ENCODE assay signal across 19 mouse cellular contexts in genomic region chr12:73700544-73701069, GRCm38 (mm10).
DNase-seq lines count a peak whose midpoint lies in the region; ATAC-seq and TF ChIP-seq lines count a peak whose summit lies in the region.
"Had no signal": no experiment of that assay in that cellular context is flagged by ENCODE, and none has a peak within 500 bp of the region (broad histone marks: within the 10 kb centered on the region; RNA-seq: fewer than 3 reads in every experiment).

No protein-coding gene starts in this region.

- intact Hi-C loops in heart, postnatal 36 days (cut with DNase I) = loop anchor here (10.0 kb wide), 1 partner anchor 284 kb away; no protein-coding TSS in a partner anchor

- no peak for TF ChIP-seq POLR2A in myocyte (IDR thresholded peaks at IDR 0.05; ENCODE audit: insufficient read length, low read depth)

- no peak for ATAC-seq in midbrain, embryonic 15.5 days (replicated peaks)
- ATAC-seq: liver, postnatal 0 days; Patski had no signal

- H3K4me3 ChIP-seq in midbrain, embryonic 15.5 days = no peak overlapping the region
- H3K4me3 ChIP-seq in midbrain, embryonic 10.5 days = no peak overlapping the region
- no peak overlapping the region for H3K4me3 ChIP-seq in myocyte
- H3K4me3 ChIP-seq: embryonic facial prominence, embryonic 12.5 days; limb, embryonic 10.5 days had no signal

- no peak overlapping the region for H3K9ac ChIP-seq in midbrain, embryonic 15.5 days
- H3K9ac ChIP-seq: embryonic facial prominence, embryonic 12.5 days; liver, postnatal 0 days had no signal

- H3K4me1 ChIP-seq in midbrain, embryonic 15.5 days = peaks cover 17% of the 10 kb centered on the region
- H3K4me1 ChIP-seq in midbrain, embryonic 10.5 days = no peaks in the 10 kb centered on the region
- H3K4me1 ChIP-seq: embryonic facial prominence, embryonic 12.5 days had no signal

- H3K27me3 ChIP-seq in midbrain, embryonic 15.5 days (replicated peaks) = no peaks in the 10 kb centered on the region
- no peaks in the 10 kb centered on the region for H3K27me3 ChIP-seq in midbrain, embryonic 10.5 days (ENCODE audit: low read depth, poor library complexity, severe bottlenecking)
- no peaks in the 10 kb centered on the region for H3K27me3 ChIP-seq in myocyte (ENCODE audit: control insufficient read depth, insufficient read depth, insufficient read length)
- H3K27me3 ChIP-seq: embryonic facial prominence, embryonic 12.5 days had no signal

- no peaks in the 10 kb centered on the region for H3K9me3 ChIP-seq in midbrain, embryonic 15.5 days
- no peaks in the 10 kb centered on the region for H3K9me3 ChIP-seq in midbrain, embryonic 10.5 days (replicated peaks)
- H3K9me3 ChIP-seq: embryonic facial prominence, embryonic 12.5 days; limb, embryonic 10.5 days had no signal

- H3K27ac ChIP-seq in midbrain, embryonic 15.5 days = peak overlapping the region; percentile 61; the same call in 1 of the 2 replicates
- no peak overlapping the region for H3K27ac ChIP-seq in midbrain, embryonic 10.5 days (replicated peaks)
- H3K27ac ChIP-seq: embryonic facial prominence, embryonic 12.5 days; limb, embryonic 10.5 days; stomach, postnatal 0 days had no signal

- DNase-seq in heart, postnatal 4 days = peak; percentile 30
- no peak for DNase-seq in heart, postnatal 36 days
- no peak for DNase-seq in midbrain, embryonic 10.5 days (ENCODE audit: low spot score)
- peak; percentile 12 for DNase-seq in CD4-positive helper T cell, adult 2 months (ENCODE audit: low read depth, low spot score)
- no peak for DNase-seq in testis, postnatal 14 days (ENCODE audit: low spot score)
- DNase-seq: adrenal gland, adult 8-10 months; cerebellum, adult 9-11 months; kidney, postnatal 36 days; liver, postnatal 0 days; lung, postnatal 4 days; thymus, postnatal 14 days had no signal

- WGBS in midbrain, embryonic 15.5 days = 74% methylated on average over 6 of the region's 6 CpGs
- WGBS in midbrain, embryonic 10.5 days = 81% methylated on average over 6 of the region's 6 CpGs

- H3K79me2 ChIP-seq in myocyte (ENCODE audit: control insufficient read depth, insufficient read depth) = no peaks in the 10 kb centered on the region

- no peak overlapping the region for H3ac ChIP-seq in myocyte (ENCODE audit: control insufficient read depth, insufficient read length)

- H3K36me3 ChIP-seq in midbrain, embryonic 15.5 days (replicated peaks) = no peaks in the 10 kb centered on the region
- H3K36me3 ChIP-seq in midbrain, embryonic 10.5 days = no peaks in the 10 kb centered on the region
- no peaks in the 10 kb centered on the region for H3K36me3 ChIP-seq in myocyte (ENCODE audit: control insufficient read depth, insufficient read depth)
- H3K36me3 ChIP-seq: embryonic facial prominence, embryonic 12.5 days; limb, embryonic 10.5 days had no signal

- no peak overlapping the region for H3K4me2 ChIP-seq in midbrain, embryonic 15.5 days
- H3K4me2 ChIP-seq in myocyte (ENCODE audit: low read depth) = peak overlapping the region; percentile 21
- H3K4me2 ChIP-seq: embryonic facial prominence, embryonic 12.5 days; heart, embryonic 11.5 days; midbrain, embryonic 11.5 days had no signal

TF ChIP-seq in myocyte, 11 proteins besides CTCF, POLR2A, EP300 and RAD21:
- TF ChIP-seq MYOD1 (IDR thresholded peaks at IDR 0.05; ENCODE audit: control insufficient read depth in 1 of 3, insufficient read length in 2 of 3, low read depth in 2 of 3) (peak; percentile 32 to 91 (median 84)), TCF3 (IDR thresholded peaks at IDR 0.05; ENCODE audit: insufficient read length, low read depth) (no peak), TCF12 (IDR thresholded peaks at IDR 0.05; ENCODE audit: insufficient read depth, poor library complexity, severe bottlenecking) (peak; percentile 42), MYOG (IDR thresholded peaks at IDR 0.05; ENCODE audit: control insufficient read depth in 1 of 3, insufficient read depth in 1 of 3, insufficient read length in 2 of 3, low read depth in 2 of 3) (peak in 1 of 3 experiments; percentile 4), USF1 (IDR thresholded peaks at IDR 0.05; ENCODE audit: low read depth) (peak; percentile 65)

Comparison
In these comparisons a context has a peak if more than half of its experiments do, and no peak if none do; other contexts are left out.
1. DNase-seq: peak in heart, postnatal 4 days (single experiment) and CD4-positive helper T cell, adult 2 months (single experiment); none in heart, postnatal 36 days (0 of 2), midbrain, embryonic 10.5 days (single experiment) and testis, postnatal 14 days (single experiment).